Mouse (Mus musculus) layer of hippocampus, postnatal 36 days (tissue): ENCODE measurements around the gene Heatr3. TPM values are rescaled to one million over a fixed set of nuclear protein-coding genes. Genes with fewer than 3 reads are reported as not detected.
"Not testable (repeated sequence)": the region's sequence is repeated elsewhere in the genome, so short reads cannot be mapped to it uniquely, and the experiment has no call there.

Experiments used
- DNase-seq, 2 experiments: peaks; one replicate each; pipeline ENCODE4 v3.0.0; 2022
- microRNA-seq, 2 experiments: library from miRNA; unstranded; fragments of <30 nt; microRNA quantifications; one replicate each; pipeline ENCODE4 v1.2.0; 2021
- total RNA-seq, 2 experiments: library from RNA; stranded (reverse); gene quantifications; 2 replicates each; pipeline ENCODE4 v1.2.3; 2021

The Heatr3 gene
- total RNA-seq, 2 experiments from 2014 or later: 28.0 to 33.5 TPM

- no peak for DNase-seq
Observed at GRCm38 (mm10) chr8:88197328-88197727, 59.7 kb downstream of the Heatr3 start.

- DNase-seq: no peak
Observed at GRCm38 (mm10) chr8:88198551-88198944, 60.9 kb downstream of the Heatr3 start.

GRCm38 (mm10) chr8:88198945-88199571 is 61.4 kb downstream of the Heatr3 start, which contains the start of gene Tent4b:
TSS of gene Tent4b (plus strand) at chr8:88199213.
- peak; percentile 94 to 95 for DNase-seq

- DNase-seq: peak; percentile 27 to 30
Observed at GRCm38 (mm10) chr8:88199700-88200601, 62.3 kb downstream of the Heatr3 start.

GRCm38 (mm10) chr8:88200724-88201495 is 63.3 kb downstream of the Heatr3 start:
- DNase-seq: no peak

GRCm38 (mm10) chr8:88201641-88202040 is 64.0 kb downstream of the Heatr3 start:
- DNase-seq: no peak

- DNase-seq: no peak
Observed at GRCm38 (mm10) chr8:88206016-88206415, 68.4 kb downstream of the Heatr3 start.

- no peak for DNase-seq
Observed at GRCm38 (mm10) chr8:88207121-88207821, 69.6 kb downstream of the Heatr3 start.

GRCm38 (mm10) chr8:88209930-88210827 is 72.5 kb downstream of the Heatr3 start:
- DNase-seq: not testable (repeated sequence)

GRCm38 (mm10) chr8:88221353-88221752 is 83.7 kb downstream of the Heatr3 start:
- DNase-seq: no peak

Small RNA genes within 50 kb of the gene (microRNA-seq; reads per million reads assigned to microRNA genes)
- 2.4 to 5.3 reads per million in 2 experiments for gene Mir7071

Other genes with a start within 250 kb of the Heatr3 start
- 10 to 100 TPM; 32.0 to 32.5 TPM for gene Zfp423, start 178.3 kb upstream of the Heatr3 start, total RNA-seq
- gene Cnep1r1, start 19.1 kb upstream of the Heatr3 start, total RNA-seq: 10 to 100 TPM; 36.7 to 37.9 TPM
- 10 to 100 TPM; 38.4 to 40.2 TPM for gene Tent4b, start 61.4 kb downstream of the Heatr3 start, total RNA-seq
- 1 to 10 TPM; 1.9 to 3.0 TPM for gene Adcy7, start 134.5 kb downstream of the Heatr3 start, total RNA-seq
- gene Brd7, start 224.3 kb downstream of the Heatr3 start, total RNA-seq: 10 to 100 TPM; 52.5 to 64.9 TPM